Mouse (Mus musculus) cortical plate, adult 2 months (tissue): ENCODE results near the gene Atp2a2. TPM values are rescaled to one million over a fixed set of nuclear protein-coding genes. Genes with fewer than 3 reads are reported as not detected.

ENCODE experiments used
- H3K27ac ChIP-seq: fragments of 200-500 bp; 2 replicates; pipeline ENCODE4 v1.5.1; 2012; ENCODE audit warnings: low read length, control low read depth, inconsistent platforms; ENCODE audit not compliant: insufficient read depth
- H3K4me1 ChIP-seq: fragments of 200-500 bp; 2 replicates; pipeline ENCODE4 v1.6.1; 2011; ENCODE audit warnings: low read length; ENCODE audit not compliant: control insufficient read depth, insufficient read depth
- H3K4me3 ChIP-seq: fragments of 200-500 bp; 2 replicates; pipeline ENCODE4 v1.5.1; 2011; ENCODE audit warnings: mild to moderate bottlenecking, low read length, control low read depth; ENCODE audit not compliant: insufficient read depth
- CTCF ChIP-seq: fragments of 200-500 bp; IDR thresholded peaks from 2 replicates; pipeline ENCODE4 v1.5.1; 2011; ENCODE audit warnings: mild to moderate bottlenecking, control low read depth, low read length; ENCODE audit not compliant: insufficient read depth; ENCODE audit errors: extremely low read depth
- POLR2A ChIP-seq: fragments of 200-500 bp; IDR thresholded peaks from 2 replicates; pipeline ENCODE4 v1.6.1; 2011; ENCODE audit warnings: mild to moderate bottlenecking, low read length, control low read depth; ENCODE audit not compliant: insufficient read depth; ENCODE audit errors: extremely low read depth
- polyA plus RNA-seq: library from polyadenylated mRNA; depleted of rRNA; stranded (reverse); fragments of >200 nt; gene quantifications from 2 replicates; pipeline ENCODE4 v1.2.3, GENCODE M21; 2012

Atp2a2 gene
- polyA plus RNA-seq, 1 experiment = 354 TPM

DNA sequence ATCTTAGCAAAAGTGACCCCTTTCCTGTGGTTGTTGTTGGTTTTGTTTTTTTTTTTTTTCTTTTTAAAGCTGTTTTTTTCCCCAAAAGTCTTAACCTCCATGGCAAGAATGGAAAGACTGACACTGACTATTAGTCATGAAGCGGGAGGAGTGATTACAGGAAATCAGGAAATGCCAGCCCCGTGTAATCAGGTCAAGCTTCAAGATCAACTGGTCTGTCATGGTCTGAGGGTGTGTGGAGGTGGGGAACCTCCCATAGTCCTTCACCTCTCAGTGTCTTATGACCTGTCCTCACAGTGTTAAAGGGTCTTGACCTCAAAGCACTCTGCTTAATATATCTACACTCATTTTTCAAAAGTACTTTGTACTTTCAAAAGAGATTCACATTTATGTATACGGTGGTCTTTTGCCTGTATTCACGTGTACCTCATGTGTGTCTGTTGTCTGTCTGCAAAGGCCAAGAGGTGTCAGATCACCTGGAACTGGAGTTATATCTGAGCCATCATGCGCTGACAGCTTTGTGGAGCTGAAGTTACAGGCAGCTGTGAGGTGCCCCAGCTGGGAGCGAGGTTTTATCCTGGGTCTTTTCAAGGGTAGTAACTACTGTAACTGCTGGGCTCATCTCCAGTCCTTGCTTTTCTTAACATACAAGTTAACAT lies 19.2 kb downstream of the Atp2a2 start:
- no peak for TF ChIP-seq POLR2A
- TF ChIP-seq CTCF = no peak
- Histone ChIP-seq H3K4me3 (no peak overlapping the region), H3K27ac (no peak overlapping the region), H3K4me1 (no peaks in the 10 kb centered on the region; the same call in 1 of the 2 replicates)

GRCm38 (mm10) chr5:122481844-122482243 lies 20.2 kb downstream of the Atp2a2 start:
- Histone ChIP-seq H3K4me1 (no peaks in the 10 kb centered on the region; the same call in 1 of the 2 replicates), H3K27ac (no peak overlapping the region), H3K4me3 (no peak overlapping the region)
- TF ChIP-seq CTCF (no peak), POLR2A (no peak)

DNA sequence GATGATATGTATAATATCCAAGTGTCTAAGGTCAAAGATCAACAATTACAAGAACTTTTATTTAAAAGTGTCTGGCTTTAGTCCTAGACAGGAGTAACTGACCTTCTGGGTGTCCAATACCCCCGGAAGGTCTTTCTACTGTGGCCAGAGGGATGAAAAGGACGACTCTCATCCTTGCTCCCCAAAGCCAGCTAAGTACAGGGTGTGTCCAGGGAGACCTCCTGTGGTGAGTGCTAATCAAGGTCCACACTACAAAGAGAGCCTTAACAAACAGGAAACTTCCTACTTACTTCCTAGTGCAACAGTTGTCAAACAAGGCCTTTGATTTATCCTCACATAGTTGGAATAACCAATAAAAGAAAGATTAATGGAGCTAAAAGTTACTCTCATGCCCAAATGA lies 22.9 kb downstream of the Atp2a2 start:
- H3K4me1 ChIP-seq = no peaks in the 10 kb centered on the region; the same call in 1 of the 2 replicates
- no peak for TF ChIP-seq POLR2A
- H3K4me3 ChIP-seq = no peak overlapping the region
- H3K27ac ChIP-seq = no peak overlapping the region

GRCm38 (mm10) chr5:122477492-122477891 lies 24.5 kb downstream of the Atp2a2 start:
- Histone ChIP-seq H3K4me3 (no peak overlapping the region), H3K4me1 (no peaks in the 10 kb centered on the region; the same call in 1 of the 2 replicates), H3K27ac (no peak overlapping the region)
- TF ChIP-seq CTCF = no peak
- no peak for TF ChIP-seq POLR2A

DNA sequence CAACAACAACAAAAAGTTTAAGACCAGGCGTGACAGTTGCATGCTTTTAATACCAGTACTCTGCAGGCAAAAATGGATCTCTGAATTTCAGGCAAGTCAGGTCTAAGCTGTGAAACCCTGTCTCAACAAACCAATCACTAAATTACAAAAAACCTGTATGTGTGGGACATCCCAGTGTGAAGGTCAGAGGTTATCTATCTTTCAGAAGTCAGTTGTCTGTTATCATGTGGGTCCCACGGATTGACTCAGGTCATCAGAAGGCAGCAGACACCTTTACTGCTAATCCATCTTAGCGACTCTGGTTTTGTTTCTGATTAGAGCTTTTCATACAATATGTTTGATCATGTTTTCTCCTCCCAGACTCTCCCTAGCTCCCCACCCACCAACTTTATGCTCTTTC lies 25.9 kb downstream of the Atp2a2 start:
- Histone ChIP-seq H3K4me3 (no peak overlapping the region), H3K27ac (no peak overlapping the region), H3K4me1 (peaks cover 2% of the 10 kb centered on the region)
- TF ChIP-seq CTCF (no peak), POLR2A (no peak)

DNA sequence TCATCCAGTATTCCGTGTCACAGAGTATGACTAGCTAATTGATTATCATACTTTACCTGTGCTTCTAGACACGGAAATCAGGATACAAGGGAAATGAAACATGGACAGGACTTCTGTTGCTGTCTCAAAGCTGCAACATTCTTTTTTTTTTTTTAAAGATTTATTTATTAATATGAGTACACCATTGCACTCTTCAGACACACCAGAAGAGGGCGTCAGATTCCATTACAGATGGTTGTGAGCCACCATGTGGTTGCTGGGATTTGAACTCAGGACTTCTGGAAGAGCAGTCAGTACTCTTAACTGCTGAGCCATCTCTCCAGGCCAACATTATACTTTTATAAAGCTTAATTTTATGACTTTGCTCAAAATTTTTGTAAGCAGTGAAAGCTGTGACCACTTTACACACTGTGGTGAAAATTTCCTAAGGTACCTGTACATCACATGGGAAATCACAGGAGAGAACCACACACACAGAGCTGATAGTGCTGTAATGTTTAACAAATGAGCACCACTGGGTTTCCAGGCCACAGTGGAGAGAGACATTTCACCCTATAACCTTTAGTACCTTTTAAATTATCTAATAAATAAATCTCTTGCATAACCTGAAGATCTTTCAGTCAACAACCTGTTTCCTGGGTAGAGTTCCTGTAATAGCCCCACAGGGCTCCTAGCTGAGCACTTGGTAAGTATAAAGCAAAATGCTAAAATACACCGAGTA lies 27.2 kb downstream of the Atp2a2 start:
- peaks cover 2% of the 10 kb centered on the region for H3K4me1 ChIP-seq
- TF ChIP-seq POLR2A = no peak
- no peak for TF ChIP-seq CTCF
- H3K4me3 ChIP-seq = no peak overlapping the region
- H3K27ac ChIP-seq = no peak overlapping the region

GRCm38 (mm10) chr5:122471658-122472057 lies 30.4 kb downstream of the Atp2a2 start:
- no peak for TF ChIP-seq POLR2A
- TF ChIP-seq CTCF = no peak
- no peak overlapping the region for H3K4me3 ChIP-seq
- no peak overlapping the region for H3K27ac ChIP-seq
- peaks cover 4% of the 10 kb centered on the region for H3K4me1 ChIP-seq

- Histone ChIP-seq H3K4me1 (no peaks in the 10 kb centered on the region; the same call in 1 of the 2 replicates), H3K4me3 (no peak overlapping the region), H3K27ac (no peak overlapping the region)
- TF ChIP-seq CTCF (no peak), POLR2A (no peak)
These were observed 40.6 kb downstream of the Atp2a2 start for GRCm38 (mm10) chr5:122461431-122461830.

- no peaks in the 10 kb centered on the region; the same call in 1 of the 2 replicates for H3K4me1 ChIP-seq
- TF ChIP-seq CTCF = no peak
- no peak for TF ChIP-seq POLR2A
- no peak overlapping the region for H3K4me3 ChIP-seq
- no peak overlapping the region for H3K27ac ChIP-seq
These were observed 41.4 kb downstream of the Atp2a2 start for GRCm38 (mm10) chr5:122460656-122461055.

- Histone ChIP-seq H3K27ac (no peak overlapping the region), H3K4me3 (no peak overlapping the region), H3K4me1 (no peaks in the 10 kb centered on the region; the same call in 1 of the 2 replicates)
- TF ChIP-seq CTCF = no peak
- no peak for TF ChIP-seq POLR2A
These were observed 42.7 kb downstream of the Atp2a2 start for GRCm38 (mm10) chr5:122459335-122459734.
